Mouse (Mus musculus): ENCODE results near the gene Them4. TPM values are rescaled to one million over a fixed set of nuclear protein-coding genes. Genes with fewer than 3 reads are reported as not detected.

Gene Them4
- polyA plus RNA-seq, 1 experiment from 2014 or later: 2.9 TPM

DNA sequence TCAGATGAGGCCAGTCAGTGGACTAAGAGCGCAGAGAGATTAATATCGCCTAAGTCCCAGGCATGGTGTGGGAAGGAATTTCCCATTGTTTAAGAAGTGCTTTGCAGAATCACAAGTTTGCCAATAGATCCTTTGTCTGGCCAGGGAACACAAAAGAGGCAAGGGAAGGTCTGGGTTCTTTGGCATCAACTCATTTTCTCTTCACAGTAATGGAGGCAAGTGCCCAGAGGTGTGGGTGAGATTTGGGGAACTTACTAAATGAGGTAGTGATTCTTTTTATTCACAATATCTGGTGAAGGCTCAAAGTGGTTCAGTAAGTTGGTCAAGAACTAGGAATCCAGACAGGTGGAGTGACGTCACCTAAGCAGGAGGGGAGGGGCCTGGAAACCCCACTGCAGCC, 35.0 kb downstream of the Them4 start:
- Histone ChIP-seq H3K27ac (no peak overlapping the region), H3K36me3 (ENCODE audit: inconsistent target) (no peaks in the 10 kb centered on the region), H3K79me2 (ENCODE audit: inconsistent target) (no peaks in the 10 kb centered on the region), H3K4me3 (ENCODE audit: inconsistent target) (no peak overlapping the region)
- WGBS (ENCODE audit: missing documents): 86% methylated on average over 3 of the region's 3 CpGs

DNA sequence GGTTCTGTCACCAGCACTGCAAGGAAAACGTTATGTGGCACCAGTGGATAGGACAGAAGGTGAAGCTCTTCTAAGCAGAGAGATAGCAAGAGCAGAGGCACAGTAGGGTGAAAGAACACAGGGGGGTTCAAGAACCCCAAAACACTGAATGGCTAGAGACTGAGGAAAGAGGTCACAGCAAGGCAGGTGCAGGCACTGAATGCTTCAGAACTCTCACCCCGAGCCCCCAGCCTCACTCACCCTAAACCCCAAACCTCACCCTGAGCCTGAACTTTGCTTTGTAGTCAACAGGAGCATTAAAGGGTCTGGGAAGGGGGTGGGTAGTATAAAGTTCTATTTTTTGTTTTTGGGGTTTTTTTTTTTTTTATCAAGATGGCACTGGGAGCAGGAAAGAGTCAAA, 38.3 kb downstream of the Them4 start:
- Histone ChIP-seq H3K36me3 (ENCODE audit: inconsistent target) (no peaks in the 10 kb centered on the region), H3K27ac (no peak overlapping the region), H3K4me3 (ENCODE audit: inconsistent target) (no peak overlapping the region), H3K79me2 (ENCODE audit: inconsistent target) (no peaks in the 10 kb centered on the region)
- 82% methylated on average over 2 of the region's 2 CpGs for WGBS (ENCODE audit: missing documents)

DNA sequence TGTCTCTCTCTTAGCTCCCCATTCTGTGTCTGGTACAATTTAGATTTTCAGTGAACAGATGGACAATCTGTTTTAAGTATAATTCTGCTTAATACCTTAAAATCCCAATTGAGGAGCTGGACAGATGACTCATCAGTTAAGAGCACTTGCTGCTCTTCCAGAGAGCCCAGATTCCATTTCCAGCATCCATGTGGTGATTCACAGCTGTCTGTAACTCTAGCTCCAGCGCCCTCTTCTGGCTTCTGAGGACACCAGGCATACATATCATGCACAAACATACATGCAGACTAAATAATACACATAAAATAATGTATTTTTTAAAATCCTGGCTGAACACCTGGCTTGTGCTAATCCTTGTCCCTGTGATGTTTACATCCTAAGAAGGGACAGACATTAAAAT, 50.9 kb downstream of the Them4 start:
- Histone ChIP-seq H3K27ac (no peak overlapping the region), H3K36me3 (ENCODE audit: inconsistent target) (no peaks in the 10 kb centered on the region), H3K79me2 (ENCODE audit: inconsistent target) (no peaks in the 10 kb centered on the region), H3K4me3 (ENCODE audit: inconsistent target) (no peak overlapping the region)
- 13% methylated on average over 1 of the region's 1 CpGs for WGBS (ENCODE audit: missing documents)

- Histone ChIP-seq H3K27ac (no peak within 1 kb of the TSS), H3K4me3 (ENCODE audit: inconsistent target) (no peak within 1 kb of the TSS), H3K79me2 (ENCODE audit: inconsistent target) (no peaks in the 10 kb centered on the region), H3K36me3 (ENCODE audit: inconsistent target) (no peaks in the 10 kb centered on the region)
- 91% methylated on average over 7 of the region's 7 CpGs for WGBS (ENCODE audit: missing documents)
These were observed 52.2 kb downstream of the Them4 start, which contains the start of gene C2cd4d for GRCm38 (mm10) chr3:94362138-94362537. C2cd4d (plus strand) TSS chr3:94362438.

GRCm38 (mm10) chr3:94363291-94364153, 53.6 kb downstream of the Them4 start:
- Histone ChIP-seq H3K36me3 (ENCODE audit: inconsistent target) (no peaks in the 10 kb centered on the region), H3K4me3 (ENCODE audit: inconsistent target) (no peak overlapping the region)
- WGBS (ENCODE audit: missing documents): 10% methylated on average over 94 of the region's 97 CpGs

GRCm38 (mm10) chr3:94364154-94364526, 54.3 kb downstream of the Them4 start:
- Histone ChIP-seq H3K4me3 (ENCODE audit: inconsistent target) (no peak overlapping the region), H3K79me2 (ENCODE audit: inconsistent target) (no peaks in the 10 kb centered on the region), H3K36me3 (ENCODE audit: inconsistent target) (no peaks in the 10 kb centered on the region), H3K27ac (no peak overlapping the region)
- WGBS (ENCODE audit: missing documents): 12% methylated on average over 19 of the region's 23 CpGs

More at GRCm38 (mm10) chr3:94363291-94364153, 53.6 kb downstream of the Them4 start:
- Histone ChIP-seq H3K27ac (no peak overlapping the region), H3K79me2 (ENCODE audit: inconsistent target) (no peaks in the 10 kb centered on the region)

- no peak overlapping the region for H3K27ac ChIP-seq
- WGBS (ENCODE audit: missing documents): 29% methylated on average over 3 of the region's 3 CpGs
These were observed 56.9 kb downstream of the Them4 start for GRCm38 (mm10) chr3:94366761-94367160.

DNA sequence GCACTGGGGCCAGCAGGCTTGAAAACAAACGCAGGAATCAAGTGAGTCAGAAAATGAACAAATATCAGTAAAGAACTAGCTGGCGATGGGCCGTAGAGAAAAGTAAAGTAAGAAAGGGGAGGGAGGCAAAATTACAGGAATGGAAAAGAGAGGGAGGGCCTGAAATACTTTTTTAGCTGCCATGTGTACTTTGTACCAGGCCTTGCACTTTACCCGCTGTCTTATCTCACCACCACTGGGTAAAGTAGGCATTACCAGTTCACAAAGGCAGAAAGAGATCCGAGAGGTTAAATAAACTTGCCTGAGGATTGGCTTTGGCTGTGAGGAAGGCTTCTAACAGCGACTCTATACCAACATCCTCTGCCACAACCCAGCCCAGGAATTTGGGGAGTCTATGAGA, 57.6 kb downstream of the Them4 start:
- H3K79me2 ChIP-seq (ENCODE audit: inconsistent target): no peaks in the 10 kb centered on the region
- WGBS (ENCODE audit: missing documents): 94% methylated on average over 6 of the region's 6 CpGs
- H3K27ac ChIP-seq: no peak overlapping the region
- no peak overlapping the region for H3K4me3 ChIP-seq (ENCODE audit: inconsistent target)
- no peaks in the 10 kb centered on the region for H3K36me3 ChIP-seq (ENCODE audit: inconsistent target)

More at GRCm38 (mm10) chr3:94366761-94367160, 56.9 kb downstream of the Them4 start:
- no peak overlapping the region for H3K4me3 ChIP-seq (ENCODE audit: inconsistent target)
- no peaks in the 10 kb centered on the region for H3K36me3 ChIP-seq (ENCODE audit: inconsistent target)
- no peaks in the 10 kb centered on the region for H3K79me2 ChIP-seq (ENCODE audit: inconsistent target)

GRCm38 (mm10) chr3:94368631-94369030, 58.7 kb downstream of the Them4 start:
- WGBS (ENCODE audit: missing documents): 52% methylated on average over 6 of the region's 6 CpGs
- no peak overlapping the region for H3K4me3 ChIP-seq (ENCODE audit: inconsistent target)
- no peaks in the 10 kb centered on the region for H3K36me3 ChIP-seq (ENCODE audit: inconsistent target)
- H3K27ac ChIP-seq: no peak overlapping the region
- H3K79me2 ChIP-seq (ENCODE audit: inconsistent target): no peaks in the 10 kb centered on the region

DNA sequence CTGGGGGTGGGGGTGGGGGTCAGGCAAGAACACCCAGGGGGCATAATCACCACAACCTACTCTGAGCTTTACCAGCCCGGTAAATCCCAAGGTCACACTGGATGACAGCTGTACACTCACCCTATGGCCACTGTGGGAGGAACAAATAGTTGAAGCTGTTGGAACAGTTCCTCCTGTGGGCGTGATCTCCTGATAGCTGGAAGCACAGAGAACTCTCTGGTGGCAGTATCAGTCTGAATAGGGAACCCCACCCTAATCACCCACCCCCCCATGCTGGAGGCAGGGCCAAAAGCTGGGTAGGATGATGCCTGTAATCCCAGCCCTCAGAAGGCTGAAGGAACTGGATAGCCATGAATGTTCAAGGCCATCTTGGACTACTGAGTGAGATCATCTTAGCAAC, 59.8 kb downstream of the Them4 start:
- no peaks in the 10 kb centered on the region for H3K36me3 ChIP-seq (ENCODE audit: inconsistent target)
- no peaks in the 10 kb centered on the region for H3K79me2 ChIP-seq (ENCODE audit: inconsistent target)
- H3K27ac ChIP-seq: no peak overlapping the region
- 94% methylated on average over 2 of the region's 2 CpGs for WGBS (ENCODE audit: missing documents)
- H3K4me3 ChIP-seq (ENCODE audit: inconsistent target): no peak overlapping the region

DNA sequence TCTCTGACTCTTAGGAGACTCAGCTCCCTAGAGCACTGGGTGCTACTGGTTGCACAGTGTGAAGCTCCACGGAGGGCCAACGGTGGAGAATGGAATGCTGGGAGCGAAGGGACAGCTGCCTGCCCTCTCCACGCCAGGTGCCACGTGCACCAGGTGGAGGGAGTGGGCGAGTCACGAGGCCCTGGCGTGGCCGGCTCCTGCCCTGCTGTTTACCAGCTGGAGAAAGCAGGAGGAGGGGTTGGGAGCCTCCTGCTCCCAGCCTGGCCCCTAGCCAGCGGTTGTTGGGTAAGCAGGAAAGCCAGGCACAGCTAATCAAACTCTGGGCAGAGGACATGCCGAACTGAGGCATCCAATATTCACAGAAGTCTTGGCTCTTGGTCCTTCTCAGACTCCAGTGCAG, 61.7 kb downstream of the Them4 start:
- Histone ChIP-seq H3K4me3 (ENCODE audit: inconsistent target) (no peak overlapping the region), H3K27ac (no peak overlapping the region)

GRCm38 (mm10) chr3:94372038-94372437, 62.1 kb downstream of the Them4 start:
- H3K27ac ChIP-seq: no peak overlapping the region
- WGBS (ENCODE audit: missing documents): 29% methylated on average over 3 of the region's 3 CpGs
- H3K79me2 ChIP-seq (ENCODE audit: inconsistent target): no peaks in the 10 kb centered on the region
- no peak overlapping the region for H3K4me3 ChIP-seq (ENCODE audit: inconsistent target)
- no peaks in the 10 kb centered on the region for H3K36me3 ChIP-seq (ENCODE audit: inconsistent target)

More for the DNA sequence above, 61.7 kb downstream of the Them4 start:
- WGBS (ENCODE audit: missing documents): 80% methylated on average over 11 of the region's 11 CpGs
- Histone ChIP-seq H3K79me2 (ENCODE audit: inconsistent target) (no peaks in the 10 kb centered on the region), H3K36me3 (ENCODE audit: inconsistent target) (no peaks in the 10 kb centered on the region)

GRCm38 (mm10) chr3:94372641-94373040, 62.8 kb downstream of the Them4 start, which contains the start of gene Rorc:
Rorc (plus strand) TSS chr3:94372794.
- 45% methylated on average over 4 of the region's 5 CpGs for WGBS (ENCODE audit: missing documents)
- Histone ChIP-seq H3K4me3 (ENCODE audit: inconsistent target) (no peak within 1 kb of the TSS), H3K27ac (no peak within 1 kb of the TSS), H3K36me3 (ENCODE audit: inconsistent target) (no peaks in the 10 kb centered on the region), H3K79me2 (ENCODE audit: inconsistent target) (no peaks in the 10 kb centered on the region)

DNA sequence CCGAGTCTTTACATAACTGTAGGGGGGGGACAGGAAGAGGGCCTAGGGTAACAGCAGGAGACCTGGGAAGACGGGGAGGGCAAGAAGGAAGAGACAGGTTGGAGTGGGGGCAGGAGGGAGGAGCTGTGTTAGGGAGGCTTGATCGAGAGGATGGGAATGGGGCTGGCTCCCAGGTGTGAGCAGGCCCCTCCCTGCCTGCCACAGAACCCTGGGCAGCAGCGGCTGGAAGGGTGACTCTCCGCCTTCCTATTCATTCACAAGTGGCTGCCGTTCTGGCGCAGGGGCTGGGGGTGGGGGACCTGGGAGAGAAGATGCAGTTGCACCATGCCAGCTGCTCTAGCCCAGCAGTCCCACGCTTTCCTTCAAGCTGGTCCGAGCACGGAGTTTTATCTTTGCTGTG, 63.2 kb downstream of the Them4 start:
- no peaks in the 10 kb centered on the region for H3K36me3 ChIP-seq (ENCODE audit: inconsistent target)
- no peak overlapping the region for H3K27ac ChIP-seq
- no peak overlapping the region for H3K4me3 ChIP-seq (ENCODE audit: inconsistent target)
- no peaks in the 10 kb centered on the region for H3K79me2 ChIP-seq (ENCODE audit: inconsistent target)
- WGBS (ENCODE audit: missing documents): 19% methylated on average over 10 of the region's 10 CpGs

DNA sequence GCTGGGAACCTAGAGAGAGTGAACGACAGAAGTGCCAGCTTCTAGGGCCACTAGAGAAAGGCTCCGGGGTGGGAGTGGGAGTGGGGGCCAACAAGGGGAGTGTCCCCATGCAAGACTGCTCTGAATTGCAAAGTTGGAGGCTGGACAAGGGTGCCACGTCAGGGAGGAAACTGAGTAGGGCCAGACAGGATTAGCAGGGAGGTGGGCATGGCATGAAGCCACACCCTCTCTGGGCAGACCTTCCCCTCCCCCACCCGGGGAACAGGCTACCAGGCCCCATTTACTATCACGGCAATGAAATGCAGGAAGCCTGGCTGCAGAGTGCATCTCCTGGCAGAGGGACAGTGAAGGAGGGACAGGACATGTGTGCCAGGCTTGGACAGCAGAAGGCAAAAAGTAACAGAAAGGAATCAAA, 63.7 kb downstream of the Them4 start:
- H3K4me3 ChIP-seq (ENCODE audit: inconsistent target): no peak overlapping the region
- H3K79me2 ChIP-seq (ENCODE audit: inconsistent target): no peaks in the 10 kb centered on the region
- H3K27ac ChIP-seq: no peak overlapping the region
- 3% methylated on average over 3 of the region's 5 CpGs for WGBS (ENCODE audit: missing documents)
- no peaks in the 10 kb centered on the region for H3K36me3 ChIP-seq (ENCODE audit: inconsistent target)
